In the genomic region with DNA sequence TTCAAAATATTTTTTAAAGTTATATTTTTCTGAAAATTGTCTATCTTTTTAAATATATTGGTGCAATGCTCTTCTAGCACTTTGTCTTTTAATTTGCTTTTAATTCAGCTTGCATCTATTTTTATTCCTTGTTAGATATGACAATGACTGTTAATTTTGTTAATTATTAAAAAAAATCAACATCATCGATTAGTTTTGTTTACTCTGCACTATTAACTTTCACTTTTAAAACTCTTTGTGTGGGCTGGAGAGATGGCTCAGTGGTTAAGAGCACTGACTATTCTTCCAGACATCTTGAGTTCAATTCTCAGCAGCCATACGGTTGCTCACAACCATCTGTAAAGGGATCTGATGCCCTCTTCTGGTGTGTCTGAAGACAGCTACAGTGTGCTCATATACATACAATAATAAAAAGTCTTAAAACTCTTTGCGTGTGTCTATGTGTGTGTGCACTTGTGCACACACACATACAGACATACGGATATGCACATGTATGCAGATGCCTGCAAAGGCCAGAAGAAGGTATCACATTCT, we compare ENCODE assay signal across 26 mouse cellular contexts. TPM values are rescaled to one million over a fixed set of nuclear protein-coding genes. Genes with fewer than 3 reads are reported as not detected.
DNase-seq lines count a peak whose midpoint lies in the region; ATAC-seq and TF ChIP-seq lines count a peak whose summit lies in the region.
"Had no signal": no experiment of that assay in that cellular context is flagged by ENCODE, and none has a peak within 500 bp of the region (broad histone marks: within the 10 kb centered on the region; RNA-seq: fewer than 3 reads in every experiment).

No protein-coding gene starts in this region.

- WGBS in heart, adult 2 months = 86% methylated on average over 4 of the region's 4 CpGs
- 88% methylated on average over 4 of the region's 4 CpGs for WGBS in heart, embryonic 11.5 days (ENCODE audit: insufficient replicate concordance)

- peak; percentile 37 for TF ChIP-seq CTCF in heart, adult 2 months (IDR thresholded peaks at IDR 0.05)
- TF ChIP-seq CTCF in layer of hippocampus, adult 2 months (conservative IDR thresholded peaks at IDR 0.05) = peak; percentile 49

- H3K27me3 ChIP-seq in heart, adult 2 months (ENCODE audit: control insufficient read depth, insufficient read depth, low read length) = no peaks in the 10 kb centered on the region
- no peaks in the 10 kb centered on the region for H3K27me3 ChIP-seq in heart, embryonic 11.5 days (ENCODE audit: control insufficient read depth, insufficient read depth, low read length)
- H3K27me3 ChIP-seq: CH12.LX; embryonic facial prominence, embryonic 15.5 days; forebrain, embryonic 12.5 days; heart, embryonic 15.5 days; hindbrain, embryonic 13.5 days had no signal

- TF ChIP-seq EP300 in heart, adult 2 months (IDR thresholded peaks at IDR 0.05; ENCODE audit: insufficient read depth, low read depth, low read length) = no peak

- no peaks in the 10 kb centered on the region for H3K9me3 ChIP-seq in heart, embryonic 11.5 days (replicated peaks; ENCODE audit: control insufficient read depth, low read length)
- H3K9me3 ChIP-seq: embryonic facial prominence, embryonic 15.5 days; forebrain, embryonic 12.5 days; heart, embryonic 10.5 days; heart, embryonic 15.5 days; hindbrain, embryonic 13.5 days had no signal

- peaks cover 1% of the 10 kb centered on the region; the same call in 1 of the 2 replicates for H3K79me2 ChIP-seq in heart, adult 2 months (replicated peaks; ENCODE audit: control insufficient read depth, insufficient read depth, low read length)

- no peak for ATAC-seq in heart, embryonic 11.5 days (replicated peaks; ENCODE audit: insufficient number of reproducible peaks, low FRiP score, low TSS enrichment)
- no peak for ATAC-seq in erythroid progenitor cell, adult 5-6 weeks (replicated peaks; ENCODE audit: low FRiP score, poor library complexity, severe bottlenecking)
- ATAC-seq: forebrain, postnatal 0 days; inflammation-experienced regulatory T-cells, adult 6 months had no signal

- peaks cover 15% of the 10 kb centered on the region for H3K4me1 ChIP-seq in heart, adult 2 months (ENCODE audit: control insufficient read depth, insufficient read depth, low read length)
- peaks cover 6% of the 10 kb centered on the region for H3K4me1 ChIP-seq in heart, embryonic 11.5 days (ENCODE audit: control insufficient read depth, insufficient read depth, low read length)

- peaks cover 5% of the 10 kb centered on the region for H3K36me3 ChIP-seq in heart, adult 2 months (ENCODE audit: control insufficient read depth, insufficient read depth, low read length)
- H3K36me3 ChIP-seq in heart, embryonic 11.5 days (ENCODE audit: control insufficient read depth, insufficient read depth, low read length) = no peaks in the 10 kb centered on the region
- H3K36me3 ChIP-seq: forebrain, embryonic 12.5 days; heart, embryonic 15.5 days had no signal

- no peak for DNase-seq in heart, adult 2 months
- no peak for DNase-seq in layer of hippocampus, adult 2 months (ENCODE audit: low spot score in 2 of 2)
- no peak for DNase-seq in layer of hippocampus, postnatal 36 days
- peak; percentile 23 for DNase-seq in 416B (ENCODE audit: low read depth)
- peak; percentile 26 for DNase-seq in induced T-regulatory cell, adult 2 months (ENCODE audit: low read depth)
- DNase-seq in adrenal gland, adult 8-10 months = no peak
- DNase-seq: adrenal gland, postnatal 10 days; cerebellum, adult 11 months; cerebellum, adult 8-10 months; cerebellum, postnatal 14 days; embryo, embryonic 11 days; forebrain, postnatal 0 days; gastrocnemius, postnatal 36 days; heart, adult 11 months; heart, postnatal 14 days had no signal

- H3K9ac ChIP-seq in heart, adult 2 months (ENCODE audit: low read depth, low read length) = no peak overlapping the region
- H3K9ac ChIP-seq in heart, embryonic 11.5 days (ENCODE audit: low read depth, low read length) = no peak overlapping the region
- H3K9ac ChIP-seq: embryonic facial prominence, embryonic 15.5 days; forebrain, embryonic 12.5 days; forebrain, postnatal 0 days; heart, embryonic 15.5 days; hindbrain, embryonic 13.5 days had no signal

- H3K4me2 ChIP-seq in heart, embryonic 11.5 days = no peak overlapping the region
- H3K4me2 ChIP-seq: embryonic facial prominence, embryonic 15.5 days; forebrain, embryonic 12.5 days; heart, embryonic 15.5 days; hindbrain, embryonic 13.5 days had no signal

- H3K4me3 ChIP-seq in heart, adult 2 months = no peak overlapping the region
- H3K4me3 ChIP-seq in heart, embryonic 11.5 days (ENCODE audit: low read depth, low read length) = no peak overlapping the region
- H3K4me3 ChIP-seq in layer of hippocampus, adult 2 months = no peak overlapping the region
- H3K4me3 ChIP-seq: embryonic facial prominence, embryonic 15.5 days; erythroblast, embryonic 14.5 days; forebrain, embryonic 12.5 days; heart, embryonic 10.5 days; heart, embryonic 15.5 days; hindbrain, embryonic 13.5 days had no signal

- intact Hi-C loops in heart, adult 2 months (cut with DNase I) = loop anchor here (5.0 kb wide), 1 partner anchor 202 kb away; no protein-coding TSS in a partner anchor

- no peak for TF ChIP-seq POLR2A in heart, adult 2 months (IDR thresholded peaks at IDR 0.05; ENCODE audit: insufficient read depth, low read depth, low read length)

- no peak overlapping the region for H3K27ac ChIP-seq in heart, adult 2 months
- H3K27ac ChIP-seq in heart, embryonic 11.5 days (ENCODE audit: low read depth, low read length) = no peak overlapping the region
- no peak overlapping the region for H3K27ac ChIP-seq in layer of hippocampus, adult 2 months
- H3K27ac ChIP-seq: embryonic facial prominence, embryonic 15.5 days; forebrain, embryonic 12.5 days; heart, embryonic 10.5 days; heart, embryonic 15.5 days; hindbrain, embryonic 13.5 days had no signal

RNA-seq across cellular contexts. Expression of a gene that starts 17.2 kb away (rescaled TPM):
- total RNA-seq in heart, adult 2 months (2021) = 10 to 100 TPM; 17.8 to 19.5 TPM
- polyA plus RNA-seq in heart, adult 2 months (2012; rRNA removed) = 4.3 and 9.1 TPM in 2 replicates
- 9.8 and 10.4 TPM in 2 replicates for polyA plus RNA-seq in heart, embryonic 11.5 days (2014; fragmentation: Nextera tagmentation; extraction: Ambion mirVana)
- 10 to 100 TPM; 27.1 to 28.1 TPM for total RNA-seq in layer of hippocampus, adult 2 months (2021)
- total RNA-seq in layer of hippocampus, postnatal 36 days (2021) = 10 to 100 TPM; 27.2 to 31.4 TPM
- total RNA-seq in adrenal gland, adult 8-10 months (2022) = 10 to 100 TPM; 20.9 to 24.8 (median 22.8) TPM
- 67.4 and 88.9 TPM in 2 replicates for total RNA-seq in erythroid progenitor cell, adult 5-6 weeks (2015; ENCODE audit: low replicate concordance)
- total RNA-seq in erythroid progenitor cell, adult 5-6 weeks (2017; ENCODE audit: low replicate concordance) = 88.7 and 103 TPM in 2 replicates

RNA-seq across cellular contexts. Expression of a gene that starts 56.3 kb away (rescaled TPM):
- total RNA-seq in heart, adult 2 months (2021) = under 1 TPM in 1 of 2 experiments, not detected in 1; 0.73 TPM
- polyA plus RNA-seq in heart, adult 2 months (2012; rRNA removed) = 0.26 and 0.39 TPM in 2 replicates
- 5.5 and 6.6 TPM in 2 replicates for polyA plus RNA-seq in heart, embryonic 11.5 days (2014; fragmentation: Nextera tagmentation; extraction: Ambion mirVana)
- total RNA-seq in layer of hippocampus, adult 2 months (2021) = 1 to 10 TPM in 1 of 2 experiments, under 1 TPM in 1; 0.74 to 1.3 TPM
- not detected for total RNA-seq in layer of hippocampus, postnatal 36 days (2021)
- total RNA-seq in adrenal gland, adult 8-10 months (2022) = 1 to 10 TPM in 1 of 4 experiments, under 1 TPM in 2, not detected in 1; 0.42 to 1.5 (median 0.71) TPM
- 3.4 TPM in 1 of 2 replicates, not detected in the other for total RNA-seq in erythroid progenitor cell, adult 5-6 weeks (2015; ENCODE audit: low replicate concordance)
- total RNA-seq in erythroid progenitor cell, adult 5-6 weeks (2017; ENCODE audit: low replicate concordance) = 6.9 TPM in 1 of 2 replicates, not detected in the other
- total RNA-seq: gastrocnemius, adult 8-10 months; gastrocnemius, postnatal 36 days had no signal
- polyA plus RNA-seq: erythroblast, embryonic 14.5 days had no signal

Comparison
In these comparisons a context has a peak if more than half of its experiments do, and no peak if none do; other contexts are left out.
1. DNase-seq: peak in 416B (single experiment) and induced T-regulatory cell, adult 2 months (single experiment); none in heart, adult 2 months (0 of 2), layer of hippocampus, adult 2 months (0 of 2), layer of hippocampus, postnatal 36 days (0 of 2) and adrenal gland, adult 8-10 months (single experiment).